Mouse (Mus musculus) urinary bladder, postnatal 14 days (tissue): ENCODE measurements around the gene Bckdha.
A peak's percentile ranks its signal among the peaks of the same experiment; 100 is the strongest.

Experiments
- DNase-seq: peaks from one replicate; pipeline ENCODE4 v3.0.0; 2021; ENCODE audit warnings: low spot score

The Bckdha gene

DNA sequence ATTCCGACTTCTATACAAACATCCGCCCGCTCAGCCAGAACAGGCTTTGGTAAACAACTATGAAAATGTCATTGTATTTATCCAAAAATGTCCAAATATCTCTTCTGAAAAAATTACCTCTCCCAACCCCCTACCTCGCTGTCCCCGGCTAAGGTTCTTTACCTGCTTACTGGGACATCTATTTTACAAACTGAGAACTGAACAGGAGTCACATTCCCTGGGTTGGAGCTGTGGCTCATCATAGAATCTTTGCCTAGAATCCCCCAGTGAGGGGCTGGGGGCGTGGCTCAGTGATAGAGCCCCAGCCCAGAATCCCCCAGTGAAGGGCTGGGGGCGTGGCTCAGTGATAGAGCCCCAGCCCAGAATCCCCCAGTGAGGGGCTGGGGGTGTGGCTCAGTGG lies 47.3 kb downstream of the Bckdha start:
- no peak for DNase-seq

- DNase-seq, result no peak
Measured at GRCm38 (mm10) chr7:25610056-25610455, 48.7 kb downstream of the Bckdha start.

GRCm38 (mm10) chr7:25607196-25607595 lies 51.6 kb downstream of the Bckdha start:
- no peak for DNase-seq

DNA sequence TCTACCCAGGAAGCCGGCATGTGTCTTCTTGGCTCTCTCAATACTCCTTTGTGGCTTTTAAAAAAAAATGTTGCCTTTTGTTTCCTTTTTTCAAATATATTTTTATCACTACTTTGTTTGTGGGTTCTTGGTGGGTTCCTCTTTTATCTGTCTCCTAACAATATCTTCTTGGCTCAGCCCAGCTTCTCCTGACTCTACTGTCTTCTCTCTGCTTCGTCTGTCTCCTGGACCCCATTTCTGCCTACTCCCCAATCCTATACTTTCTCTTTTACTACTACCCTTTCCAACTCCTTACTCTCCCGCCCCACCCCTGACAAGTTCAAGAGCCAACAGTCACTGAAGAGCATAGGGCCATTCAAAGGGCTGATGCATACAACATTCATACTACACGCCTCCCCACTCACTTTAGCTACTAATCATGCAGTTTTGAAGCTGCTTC lies 52.1 kb downstream of the Bckdha start:
- no peak for DNase-seq

- no peak for DNase-seq
Measured at GRCm38 (mm10) chr7:25601346-25601745, 57.4 kb downstream of the Bckdha start.

GRCm38 (mm10) chr7:25600666-25601065 lies 58.1 kb downstream of the Bckdha start:
- no peak for DNase-seq

GRCm38 (mm10) chr7:25599663-25600062 lies 59.1 kb downstream of the Bckdha start:
- DNase-seq, result peak; percentile 67

GRCm38 (mm10) chr7:25593859-25594258 lies 64.9 kb downstream of the Bckdha start:
- DNase-seq, result no peak

GRCm38 (mm10) chr7:25591226-25591625 lies 67.6 kb downstream of the Bckdha start:
- no peak for DNase-seq

DNA sequence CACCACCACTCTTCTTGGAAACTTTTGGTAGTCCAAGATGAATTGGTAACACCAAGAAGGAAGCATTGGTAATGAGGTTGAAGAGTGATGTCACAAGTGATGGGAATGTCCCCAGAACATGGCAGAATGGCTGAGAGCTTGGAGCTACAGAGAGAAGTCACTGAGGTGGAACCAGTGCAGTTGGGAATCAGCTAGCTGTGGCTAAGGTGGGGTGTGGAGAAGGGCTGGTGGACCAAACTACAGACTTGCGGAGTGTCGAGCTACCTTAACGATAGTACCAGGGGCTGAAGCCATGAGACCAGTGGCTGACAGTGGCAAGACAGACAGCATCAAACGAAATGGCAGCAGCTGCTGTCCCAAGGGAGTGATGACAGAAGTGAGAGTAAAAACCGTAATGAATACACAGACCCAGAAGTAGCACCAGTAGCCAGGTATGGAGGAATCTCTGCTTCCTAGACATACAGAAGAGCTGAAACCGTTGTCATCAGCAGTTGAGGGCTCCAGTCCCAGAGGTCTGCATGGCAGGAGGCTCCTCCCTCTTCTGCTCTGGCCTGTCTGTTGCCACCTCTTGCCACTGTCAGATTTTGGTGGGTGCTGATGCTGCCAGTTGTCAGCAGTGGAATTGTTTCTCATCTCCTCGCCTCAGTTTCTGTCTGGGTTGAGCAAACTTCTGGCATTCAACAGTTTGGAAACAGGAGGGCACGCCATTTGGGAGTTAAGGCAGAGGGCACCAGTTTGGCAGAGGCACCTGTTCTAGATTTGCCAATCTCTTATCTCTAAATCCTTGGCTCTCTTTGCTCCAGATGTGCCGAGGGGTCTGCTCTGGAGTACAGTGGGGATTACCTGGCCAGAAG lies 73.2 kb downstream of the Bckdha start:
- no peak for DNase-seq

GRCm38 (mm10) chr7:25584651-25585050 lies 74.1 kb downstream of the Bckdha start:
- no peak for DNase-seq

DNA sequence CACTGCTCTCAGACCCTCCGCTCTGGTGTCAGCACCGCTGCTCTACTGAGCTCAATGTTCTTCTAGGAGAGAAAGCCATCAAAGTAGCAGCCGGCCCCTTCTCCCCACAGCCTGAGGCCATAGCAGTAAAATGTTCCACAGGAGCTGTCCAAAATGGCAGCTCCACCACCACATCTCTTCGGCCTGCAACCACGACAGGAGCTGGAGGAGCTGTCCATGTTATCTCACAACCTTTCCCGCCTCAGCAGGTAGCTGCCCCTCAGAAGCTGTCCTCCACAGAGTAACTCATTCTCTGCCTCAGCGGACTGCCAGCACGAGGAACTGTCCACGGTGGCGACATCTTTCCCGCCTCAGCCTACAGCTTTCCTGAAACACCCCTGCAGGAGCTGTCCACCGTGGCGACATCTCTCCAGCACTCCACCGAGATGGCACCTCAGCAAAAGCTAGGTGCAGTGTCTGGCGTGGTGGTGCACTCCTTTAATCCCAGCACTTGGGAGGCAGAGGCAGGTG lies 76.4 kb downstream of the Bckdha start:
- no peak for DNase-seq
